Mouse (Mus musculus): ENCODE measurements around the gene Il18.
"Not testable (repeated sequence)": the region's sequence is repeated elsewhere in the genome, so short reads cannot be mapped to it uniquely, and the experiment has no call there.

Il18 gene

GRCm38 (mm10) chr9:50603189-50603997 lies 48.8 kb downstream of the Il18 start, which contains the start of the genes Sdhd and Timm8b:
Sdhd (minus strand) TSS chr9:50603812.
Timm8b (plus strand) TSS chr9:50603910.
- DNase-seq (ENCODE audit: low read depth, low spot score) = peak; percentile 97

- DNase-seq (ENCODE audit: low read depth, low spot score) = no peak
Observed at GRCm38 (mm10) chr9:50603998-50604324, 49.3 kb downstream of the Il18 start.

- DNase-seq (ENCODE audit: low read depth, low spot score) = no peak
Observed at GRCm38 (mm10) chr9:50604338-50604737, 49.7 kb downstream of the Il18 start.

- no peak for DNase-seq (ENCODE audit: low read depth, low spot score)
Observed at GRCm38 (mm10) chr9:50612115-50612514, 57.5 kb downstream of the Il18 start.

- DNase-seq (ENCODE audit: low read depth, low spot score) = no peak
Observed at GRCm38 (mm10) chr9:50616161-50616560, 61.5 kb downstream of the Il18 start.

GRCm38 (mm10) chr9:50616766-50617603 lies 62.4 kb downstream of the Il18 start, which contains the start of the genes Pih1d2 and Nkapd1:
Pih1d2 (plus strand) TSS chr9:50617321.
Nkapd1 (minus strand) TSS chr9:50617464.
- peak; percentile 95 for DNase-seq (ENCODE audit: low read depth, low spot score)

- no peak for DNase-seq (ENCODE audit: low read depth, low spot score)
Observed at GRCm38 (mm10) chr9:50617794-50618330, 63.2 kb downstream of the Il18 start.

GRCm38 (mm10) chr9:50630903-50631302 lies 76.3 kb downstream of the Il18 start:
- DNase-seq (ENCODE audit: low read depth, low spot score) = not testable (repeated sequence)
